Mouse (Mus musculus) MEL (cell line): Measurements from ENCODE around the gene Fancl. TPM values are rescaled to one million over a fixed set of nuclear protein-coding genes. Genes with fewer than 3 reads are reported as not detected.

Experiments used
- DNase-seq: peaks from one replicate; pipeline ENCODE4 v3.0.0; 2011; ENCODE audit warnings: low read depth, low spot score
- H3K27ac ChIP-seq: 2 replicates; pipeline ENCODE4 v1.5.1; 2012; ENCODE audit warnings: low read depth, mild to moderate bottlenecking, control low read depth, low read length, moderate library complexity; ENCODE audit not compliant: control insufficient read depth
- H3K27me3 ChIP-seq, 2 experiments: fragments of 150-350 bp in 1 of 2; sonication (generic) in 1 of 2; 2 replicates each; pipeline ENCODE4 v1.6.1; 2012; ENCODE audit warnings: low read length in 2 of 2, mild to moderate bottlenecking in 2 of 2, improper control_type of control experiment in 1 of 2, moderate library complexity in 1 of 2; ENCODE audit not compliant: insufficient read depth in 2 of 2, control insufficient read depth in 1 of 2
- H3K36me3 ChIP-seq, 2 experiments: 2 replicates each; pipeline ENCODE4 v1.6.1; 2012 to 2014; ENCODE audit warnings: low read length in 2 of 2, improper control_type of control experiment in 1 of 2, inconsistent platforms in 1 of 2, mild to moderate bottlenecking in 1 of 2; ENCODE audit not compliant: insufficient read depth in 2 of 2, control insufficient read depth in 1 of 2
- H3K4me1 ChIP-seq, 2 experiments: fragments of 150-350 bp in 1 of 2; sonication (generic) in 1 of 2; 2 replicates each; pipeline ENCODE4 v1.6.1; 2012; ENCODE audit warnings: low read length in 2 of 2, improper control_type of control experiment in 1 of 2, mild to moderate bottlenecking in 1 of 2; ENCODE audit not compliant: insufficient read depth in 2 of 2, control insufficient read depth in 1 of 2
- H3K4me3 ChIP-seq, 2 experiments: fragments of 150-350 bp in 1 of 2; sonication (generic) in 1 of 2; 2 replicates each; pipeline ENCODE4 v1.5.1; 2012; ENCODE audit warnings: low read depth in 2 of 2, low read length in 2 of 2, mild to moderate bottlenecking in 2 of 2, moderate library complexity in 2 of 2, control low read depth in 1 of 2, improper control_type of control experiment in 1 of 2; ENCODE audit not compliant: control insufficient read depth in 1 of 2, insufficient read depth in 1 of 2
- H3K79me2 ChIP-seq: 2 replicates; pipeline ENCODE4 v1.6.1; 2012; ENCODE audit warnings: mild to moderate bottlenecking, low read length, moderate library complexity; ENCODE audit not compliant: control insufficient read depth, poor library complexity, insufficient read depth
- H3K9ac ChIP-seq: 2 replicates; pipeline ENCODE4 v1.6.1; 2012; ENCODE audit warnings: low read depth, mild to moderate bottlenecking, control low read depth, low read length, moderate library complexity; ENCODE audit not compliant: control insufficient read depth, poor library complexity, severe bottlenecking
- H3K9me3 ChIP-seq: fragments of 150-350 bp; sonication (generic); replicated peaks from 2 replicates; pipeline ENCODE4 v1.6.1; 2012; ENCODE audit warnings: mild to moderate bottlenecking, low read length, improper control_type of control experiment, moderate library complexity; ENCODE audit not compliant: insufficient read depth
- ELF1 ChIP-seq: IDR thresholded peaks from 2 replicates; pipeline ENCODE4 v1.6.1; 2014; ENCODE audit warnings: low read depth, mild to moderate bottlenecking, inconsistent platforms, low read length, improper control_type of control experiment, moderate library complexity
- GABPA ChIP-seq: IDR thresholded peaks from 2 replicates; pipeline ENCODE4 v1.6.1; 2012; ENCODE audit warnings: low read depth, mild to moderate bottlenecking, inconsistent platforms, low read length, improper control_type of control experiment, moderate library complexity
- MAX ChIP-seq: IDR thresholded peaks from 2 replicates; pipeline ENCODE4 v1.6.1; 2011; ENCODE audit warnings: low read length, improper control_type of control experiment
- MAZ ChIP-seq: IDR thresholded peaks from 2 replicates; pipeline ENCODE4 v1.6.1; 2012; ENCODE audit warnings: low read depth, mild to moderate bottlenecking, inconsistent platforms, low read length, improper control_type of control experiment
- MXI1 ChIP-seq: IDR thresholded peaks from 2 replicates; pipeline ENCODE4 v1.6.1; 2011; ENCODE audit warnings: mild to moderate bottlenecking, low read depth, low read length, improper control_type of control experiment
- MYC ChIP-seq: IDR thresholded peaks from 2 replicates; pipeline ENCODE4 v1.6.1; 2011; ENCODE audit warnings: low read depth, mild to moderate bottlenecking, low read length, improper control_type of control experiment, moderate library complexity
- NRF1 ChIP-seq: IDR thresholded peaks from 2 replicates; pipeline ENCODE4 v1.6.1; 2014; ENCODE audit warnings: low read depth, mild to moderate bottlenecking, inconsistent platforms, low read length, improper control_type of control experiment, moderate library complexity; ENCODE audit not compliant: poor library complexity, insufficient read depth, severe bottlenecking
- POLR2A ChIP-seq, 2 experiments: IDR thresholded peaks; 2 replicates each; pipeline ENCODE4 v1.6.1; 2011 to 2012; ENCODE audit warnings: low read length in 2 of 2, mild to moderate bottlenecking in 2 of 2, control low read depth in 1 of 2, improper control_type of control experiment in 1 of 2, low read depth in 1 of 2, moderate library complexity in 1 of 2; ENCODE audit not compliant: control insufficient read depth in 1 of 2, insufficient read depth in 1 of 2, poor library complexity in 1 of 2
- POLR2AphosphoS5 ChIP-seq: IDR thresholded peaks from 2 replicates; pipeline ENCODE4 v1.6.1; 2012; ENCODE audit warnings: low read depth, borderline replicate concordance, mild to moderate bottlenecking, inconsistent platforms, low read length, moderate library complexity, mixed read lengths
- RAD21 ChIP-seq: IDR thresholded peaks from 2 replicates; pipeline ENCODE4 v1.6.1; 2011; ENCODE audit warnings: mild to moderate bottlenecking, low read depth, low read length, improper control_type of control experiment
- RCOR1 ChIP-seq: IDR thresholded peaks from 2 replicates; pipeline ENCODE4 v1.6.1; 2012; ENCODE audit warnings: low read depth, mild to moderate bottlenecking, inconsistent platforms, low read length, improper control_type of control experiment
- SIN3A ChIP-seq: IDR thresholded peaks from 2 replicates; pipeline ENCODE4 v1.6.1; 2012; ENCODE audit warnings: low read length, improper control_type of control experiment, inconsistent platforms
- SMC3 ChIP-seq: IDR thresholded peaks from 2 replicates; pipeline ENCODE4 v1.6.1; 2011; ENCODE audit warnings: low read depth, low read length, improper control_type of control experiment
- TAL1 ChIP-seq: IDR thresholded peaks from 2 replicates; pipeline ENCODE4 v1.6.1; 2012; ENCODE audit warnings: mild to moderate bottlenecking, inconsistent platforms, low read length, moderate library complexity, mixed read lengths
- UBTF ChIP-seq: IDR thresholded peaks from 2 replicates; pipeline ENCODE4 v1.6.1; 2012; ENCODE audit warnings: low read depth, mild to moderate bottlenecking, inconsistent platforms, low read length, improper control_type of control experiment, moderate library complexity, borderline replicate concordance; ENCODE audit not compliant: insufficient read depth
- USF2 ChIP-seq, 2 experiments: IDR thresholded peaks; 2 replicates each; pipeline ENCODE4 v1.6.1; 2011 to 2012; ENCODE audit warnings: improper control_type of control experiment in 2 of 2, low read length in 2 of 2, borderline replicate concordance in 1 of 2, inconsistent platforms in 1 of 2, low read depth in 1 of 2, mild to moderate bottlenecking in 1 of 2; ENCODE audit not compliant: insufficient read depth in 1 of 2
- ZC3H11A ChIP-seq: IDR thresholded peaks from 2 replicates; pipeline ENCODE4 v1.6.1; 2012; ENCODE audit warnings: low read depth, mild to moderate bottlenecking, inconsistent platforms, low read length, improper control_type of control experiment
- ZKSCAN1 ChIP-seq: IDR thresholded peaks from 2 replicates; pipeline ENCODE4 v1.6.1; 2012; ENCODE audit warnings: low read depth, mild to moderate bottlenecking, inconsistent platforms, low read length, improper control_type of control experiment, moderate library complexity
- polyA plus RNA-seq, 2 experiments: library from polyadenylated mRNA; stranded (reverse) in 1 of 2; unstranded in 1 of 2; fragments of >175 nt in 1 of 2; fragments of >200 nt in 1 of 2; gene quantifications; 2 replicates each; pipeline versions ENCODE4 v1.2.1 to v1.2.4; 2012; ENCODE audit warnings: low replicate concordance in 2 of 2, low read depth in 1 of 2; ENCODE audit not compliant: insufficient read length in 2 of 2, insufficient read depth in 1 of 2, missing spikeins in 1 of 2
- total RNA-seq: library from RNA; depleted of rRNA; stranded (reverse); fragments of 300-350 nt; gene quantifications from 2 replicates; pipeline ENCODE4 v1.2.3, GENCODE M21; 2012

Fancl gene
- total and polyA plus RNA-seq, 3 experiments, result 21.3 to 35.8 TPM; not detected in 1

DNA sequence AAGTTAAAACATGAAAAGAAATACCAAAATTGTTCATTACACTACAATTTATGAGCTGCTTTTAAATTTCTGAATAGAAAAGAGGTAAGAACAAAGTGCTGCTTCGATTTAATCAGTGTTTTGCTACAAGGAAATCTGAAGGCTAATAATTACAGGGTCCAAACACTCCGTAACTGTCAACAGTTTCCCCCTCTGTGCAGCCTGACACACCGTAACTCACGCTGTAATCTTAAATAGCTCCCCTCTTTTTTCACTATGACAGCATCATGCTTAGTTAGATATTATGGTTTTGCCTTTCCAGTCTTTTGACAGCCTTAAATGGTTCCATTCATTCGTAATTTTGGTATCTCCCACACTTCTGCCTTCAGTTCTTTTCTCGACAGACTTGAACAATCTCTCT, 4.4 kb upstream of the Fancl start:
- no peak overlapping the region for H3K27ac ChIP-seq
- peaks cover 0 to 6% of the 10 kb centered on the region in 2 experiments; a peak in 1 of 4 replicates for H3K4me1 ChIP-seq
- TF ChIP-seq ZC3H11A, result no peak
- no peak for TF ChIP-seq SMC3
- TF ChIP-seq USF2 (IDR thresholded peaks at IDR 0.05; ENCODE audit: borderline replicate concordance in 1 of 2, insufficient read depth in 1 of 2, low read depth in 1 of 2, low read length in 2 of 2), result no peak
- no peak for TF ChIP-seq GABPA
- TF ChIP-seq RAD21, result no peak
- no peak for TF ChIP-seq MAX
- TF ChIP-seq MYC, result no peak
- no peak for TF ChIP-seq SIN3A
- TF ChIP-seq ZKSCAN1, result no peak
- no peak for TF ChIP-seq RCOR1
- no peak for TF ChIP-seq MXI1
- TF ChIP-seq MAZ, result no peak
- TF ChIP-seq NRF1, result no peak
- TF ChIP-seq POLR2A (IDR thresholded peaks at IDR 0.05; ENCODE audit: control insufficient read depth in 1 of 2, insufficient read depth in 1 of 2, low read depth in 1 of 2, low read length in 2 of 2, poor library complexity in 1 of 2), result no peak
- no peak for TF ChIP-seq TAL1
- TF ChIP-seq UBTF, result no peak
- H3K9ac ChIP-seq, result no peak overlapping the region
- peaks cover 0 to 6% of the 10 kb centered on the region in 2 experiments; a peak in 2 of 4 replicates for H3K36me3 ChIP-seq
- no peak for DNase-seq
- H3K79me2 ChIP-seq, result no peaks in the 10 kb centered on the region
- no peaks in the 10 kb centered on the region for H3K9me3 ChIP-seq
- no peaks in the 10 kb centered on the region for H3K27me3 ChIP-seq
- H3K4me3 ChIP-seq, result no peak overlapping the region

DNA sequence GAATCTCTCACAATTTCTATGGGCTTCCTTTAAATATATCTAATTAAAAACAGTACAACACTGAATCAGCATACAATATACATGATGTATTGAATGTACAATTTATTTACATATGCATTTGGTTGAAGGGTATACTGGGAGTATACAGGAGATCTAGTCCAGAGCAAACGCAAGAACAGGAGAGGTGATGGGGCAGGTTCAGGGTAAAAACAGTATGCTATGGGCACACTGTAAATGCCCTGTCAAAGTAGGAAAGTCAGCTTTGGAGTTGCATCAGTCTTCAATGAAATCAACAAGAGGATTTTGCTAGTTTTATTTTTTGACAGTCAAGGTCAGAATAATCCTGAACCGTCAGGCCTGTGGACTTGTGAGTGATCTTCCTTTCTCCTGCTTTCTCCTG, 743 bp downstream of the Fancl start:
- H3K4me3 ChIP-seq, result peak overlapping the region; percentile 11 to 94
- DNase-seq, result no peak
- H3K27me3 ChIP-seq, result no peaks in the 10 kb centered on the region
- 0 out of 2 replicates have a peak, but pooled peaks have one; percentile 13 for TF ChIP-seq ELF1
- TF ChIP-seq POLR2AphosphoS5, result no peak
- no peaks in the 10 kb centered on the region for H3K9me3 ChIP-seq
- peaks cover 6 to 8% of the 10 kb centered on the region in 2 experiments for H3K4me1 ChIP-seq
- H3K36me3 ChIP-seq, result peaks cover 0 to 12% of the 10 kb centered on the region in 2 experiments; a peak in 2 of 4 replicates
- H3K9ac ChIP-seq, result peak overlapping the region; percentile 97
- peak overlapping the region; percentile 95 for H3K27ac ChIP-seq
- peaks cover 4% of the 10 kb centered on the region for H3K79me2 ChIP-seq
